Mouse (Mus musculus): Measurements from ENCODE around the gene Tnrc18. TPM values are rescaled to one million over a fixed set of nuclear protein-coding genes. Genes with fewer than 3 reads are reported as not detected.

The Tnrc18 gene
- polyA plus RNA-seq, 1 experiment: 13.2 TPM

DNA sequence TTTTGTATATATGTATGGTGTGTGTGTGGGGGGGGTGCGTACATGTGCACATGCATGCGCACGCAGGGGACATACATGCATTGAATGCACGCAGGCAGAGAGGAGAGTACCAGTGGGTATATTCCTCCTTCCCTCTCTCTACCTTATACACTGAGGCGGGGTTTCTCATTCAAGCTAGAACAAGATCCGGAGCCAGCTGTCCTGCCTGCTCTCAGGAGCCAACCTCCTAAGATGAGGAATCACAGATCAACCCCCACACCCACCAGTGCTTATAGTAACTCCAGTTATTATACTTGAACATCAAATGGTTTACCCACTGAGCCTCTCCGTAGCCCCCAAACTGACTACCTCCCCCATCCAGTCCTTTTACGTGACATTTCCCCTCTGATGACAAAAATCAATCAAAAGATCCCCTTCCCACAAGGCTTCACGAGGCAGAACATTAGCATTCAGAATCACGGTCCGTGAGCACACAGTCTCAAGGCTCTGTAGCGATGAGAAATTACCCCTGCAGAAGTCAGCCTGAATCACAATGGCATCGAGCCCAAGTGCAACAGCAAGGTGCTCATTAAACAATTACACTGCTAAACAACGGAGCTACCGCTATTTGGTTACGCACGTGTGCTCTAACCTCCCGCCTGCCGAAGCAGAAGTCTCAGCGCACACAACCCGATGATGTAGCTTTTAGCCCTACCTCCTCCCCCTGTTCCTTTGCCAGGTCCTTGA lies 55.2 kb downstream of the Tnrc18 start:
- Histone ChIP-seq H3K4me1 (ENCODE audit: control insufficient read depth, insufficient read depth, insufficient read length, low read length) (no peaks in the 10 kb centered on the region), H3K27ac (replicated peaks; ENCODE audit: low read depth, low read length) (no peak overlapping the region), H3K4me3 (ENCODE audit: insufficient read depth, low read depth, low read length) (no peak overlapping the region)

DNA sequence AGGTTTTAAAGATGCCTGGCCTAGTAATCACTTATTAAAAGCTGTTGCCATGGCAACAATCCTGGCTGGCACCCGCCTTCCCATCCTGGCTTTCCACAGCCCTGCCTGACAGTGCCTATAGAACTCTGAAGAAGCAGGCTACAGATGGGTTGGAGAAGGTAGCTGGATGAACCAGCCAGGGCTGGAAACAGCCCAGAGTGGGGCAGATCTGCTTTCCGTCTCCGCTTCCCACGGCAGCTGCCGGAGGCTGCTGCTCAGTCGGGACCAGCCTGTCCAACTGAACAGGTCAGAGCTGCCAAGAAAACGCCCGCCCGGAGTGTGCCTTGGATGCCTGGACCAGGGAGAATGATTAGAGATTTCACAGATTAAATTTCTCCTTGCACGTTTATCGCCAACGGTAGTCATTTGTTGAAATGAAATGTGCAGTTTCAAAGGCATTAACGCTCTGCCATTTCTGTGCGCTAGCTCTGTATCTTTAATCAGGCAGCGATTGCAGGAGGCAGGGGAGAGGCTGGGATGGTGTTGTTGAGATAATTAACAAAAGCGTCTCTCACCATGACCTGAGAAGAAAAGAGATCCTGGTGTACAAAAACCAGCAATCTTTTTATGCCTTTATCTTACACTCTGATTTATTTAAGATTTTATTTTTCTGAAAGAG lies 56.0 kb downstream of the Tnrc18 start:
- Histone ChIP-seq H3K27ac (replicated peaks; ENCODE audit: low read depth, low read length) (no peak overlapping the region), H3K4me3 (ENCODE audit: insufficient read depth, low read depth, low read length) (no peak overlapping the region), H3K4me1 (ENCODE audit: control insufficient read depth, insufficient read depth, insufficient read length, low read length) (no peaks in the 10 kb centered on the region)

DNA sequence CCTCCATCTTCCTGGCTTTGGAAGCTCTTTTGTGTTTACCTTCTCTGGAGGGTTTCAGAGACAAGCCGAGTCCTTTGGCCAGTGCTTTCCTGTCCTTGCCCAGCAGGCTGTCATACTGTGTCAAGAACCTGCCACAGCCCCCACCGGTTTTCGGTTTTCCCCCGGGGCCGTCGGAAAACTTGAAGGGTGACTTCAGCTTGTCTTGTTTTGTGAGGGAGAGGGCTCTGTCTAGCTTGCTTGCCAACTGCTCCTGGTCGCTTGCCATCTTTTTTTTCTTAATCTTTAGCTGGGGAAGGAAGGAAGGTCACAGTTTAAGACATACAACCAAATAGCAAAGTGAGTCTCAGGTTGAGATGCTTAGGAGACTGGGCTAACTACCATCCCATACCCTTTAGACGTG lies 57.7 kb downstream of the Tnrc18 start:
- Histone ChIP-seq H3K4me3 (ENCODE audit: insufficient read depth, low read depth, low read length) (no peak overlapping the region), H3K27ac (replicated peaks; ENCODE audit: low read depth, low read length) (no peak overlapping the region), H3K4me1 (ENCODE audit: control insufficient read depth, insufficient read depth, insufficient read length, low read length) (no peaks in the 10 kb centered on the region)

DNA sequence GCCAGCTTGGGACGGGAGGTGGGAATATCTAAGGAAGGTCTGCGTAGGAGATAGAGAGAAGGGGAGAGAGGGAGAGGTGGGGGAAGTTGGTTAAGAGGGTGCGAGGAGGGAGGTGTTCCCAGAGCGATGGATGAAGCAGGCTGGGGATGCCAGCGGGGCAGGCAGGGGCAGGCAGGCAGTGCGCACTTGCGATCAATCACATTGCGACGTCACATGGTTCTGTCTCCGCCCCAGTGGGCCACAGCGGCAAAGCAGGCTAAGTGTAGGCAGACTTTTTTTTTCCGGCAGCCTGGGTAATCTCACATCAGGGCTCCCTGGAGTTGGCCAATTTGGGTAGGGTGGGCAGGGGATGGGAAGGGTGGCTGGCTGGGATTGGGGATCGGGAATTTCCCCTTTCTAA lies 65.2 kb downstream of the Tnrc18 start:
- H3K27ac ChIP-seq (replicated peaks; ENCODE audit: low read depth, low read length): no peak overlapping the region
- no peaks in the 10 kb centered on the region for H3K4me1 ChIP-seq (ENCODE audit: control insufficient read depth, insufficient read depth, insufficient read length, low read length)
- no peak overlapping the region for H3K4me3 ChIP-seq (ENCODE audit: insufficient read depth, low read depth, low read length)

DNA sequence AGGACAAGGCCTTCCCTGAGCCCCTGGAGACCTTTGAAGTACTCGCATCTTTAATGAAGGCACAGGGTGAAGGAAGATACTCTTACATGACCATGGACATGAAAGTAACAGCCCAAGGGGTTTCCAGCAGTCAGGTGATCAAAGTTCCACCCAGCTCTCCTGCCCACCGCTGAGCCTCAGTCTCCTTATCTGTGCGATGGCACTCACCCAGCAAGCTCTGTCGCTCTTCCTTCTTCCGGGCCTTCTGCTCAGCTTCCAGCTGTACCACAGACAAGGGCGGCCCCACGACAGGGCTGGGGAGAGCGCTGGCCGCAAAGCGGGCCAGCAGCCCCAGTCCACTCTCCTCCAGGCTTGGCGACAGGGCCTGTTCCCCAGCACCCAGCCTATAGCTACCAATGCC lies 67.3 kb downstream of the Tnrc18 start:
- Histone ChIP-seq H3K4me1 (ENCODE audit: control insufficient read depth, insufficient read depth, insufficient read length, low read length) (no peaks in the 10 kb centered on the region), H3K4me3 (ENCODE audit: insufficient read depth, low read depth, low read length) (no peak overlapping the region), H3K27ac (replicated peaks; ENCODE audit: low read depth, low read length) (no peak overlapping the region)

DNA sequence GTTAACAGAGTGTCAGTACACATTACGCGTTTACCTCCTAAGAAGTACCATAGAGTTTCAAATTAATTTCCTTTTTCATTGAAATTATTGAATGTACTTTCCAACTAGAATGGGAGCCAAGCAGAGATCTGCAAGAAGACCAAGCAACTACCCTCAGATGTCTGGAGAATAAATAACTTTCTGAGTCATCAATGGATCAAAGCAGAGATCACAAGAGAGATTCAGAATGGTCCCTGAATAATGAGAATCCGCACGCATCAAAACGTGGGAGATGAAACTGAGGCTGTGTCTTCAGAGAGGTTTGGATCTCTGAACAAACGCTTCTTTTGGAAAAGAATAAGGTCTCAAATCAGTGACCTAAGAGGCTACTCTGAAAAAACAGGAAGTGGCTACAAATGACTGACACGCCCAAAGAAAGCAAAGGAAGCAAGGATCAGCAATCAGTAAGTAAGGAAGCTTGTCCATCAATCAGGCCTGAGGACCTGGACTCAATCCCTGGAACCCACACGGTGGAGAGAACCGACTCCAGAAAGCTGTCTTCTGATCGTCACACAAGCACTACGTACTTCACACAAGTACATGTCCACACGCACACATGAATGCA lies 70.3 kb downstream of the Tnrc18 start:
- Histone ChIP-seq H3K4me3 (ENCODE audit: insufficient read depth, low read depth, low read length) (no peak overlapping the region), H3K4me1 (ENCODE audit: control insufficient read depth, insufficient read depth, insufficient read length, low read length) (no peaks in the 10 kb centered on the region), H3K27ac (replicated peaks; ENCODE audit: low read depth, low read length) (0 out of 2 replicates have a peak overlapping the region, but pooled peaks have one; percentile 48)

DNA sequence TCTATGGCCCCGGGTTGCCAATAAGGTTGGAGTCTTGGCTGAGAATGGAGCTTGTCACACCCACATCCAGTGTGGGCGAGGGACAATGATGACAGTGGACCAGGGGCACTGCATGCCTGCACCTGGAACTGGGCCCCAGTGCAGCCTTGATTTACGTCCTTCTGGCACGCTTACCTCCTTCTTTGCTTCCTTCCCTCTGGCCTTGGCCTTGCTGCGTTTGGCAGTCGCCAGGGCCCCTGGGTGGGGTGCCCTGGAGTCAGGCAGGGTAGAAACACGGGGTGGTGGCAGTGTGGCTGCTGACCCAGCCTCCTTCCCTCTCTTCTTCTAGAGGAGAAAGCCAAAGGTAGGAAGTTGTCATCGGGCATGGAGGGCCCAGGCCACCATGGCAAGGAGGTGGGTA lies 77.5 kb downstream of the Tnrc18 start:
- Histone ChIP-seq H3K27ac (replicated peaks; ENCODE audit: low read depth, low read length) (no peak overlapping the region), H3K4me3 (ENCODE audit: insufficient read depth, low read depth, low read length) (no peak overlapping the region), H3K4me1 (ENCODE audit: control insufficient read depth, insufficient read depth, insufficient read length, low read length) (no peaks in the 10 kb centered on the region)

DNA sequence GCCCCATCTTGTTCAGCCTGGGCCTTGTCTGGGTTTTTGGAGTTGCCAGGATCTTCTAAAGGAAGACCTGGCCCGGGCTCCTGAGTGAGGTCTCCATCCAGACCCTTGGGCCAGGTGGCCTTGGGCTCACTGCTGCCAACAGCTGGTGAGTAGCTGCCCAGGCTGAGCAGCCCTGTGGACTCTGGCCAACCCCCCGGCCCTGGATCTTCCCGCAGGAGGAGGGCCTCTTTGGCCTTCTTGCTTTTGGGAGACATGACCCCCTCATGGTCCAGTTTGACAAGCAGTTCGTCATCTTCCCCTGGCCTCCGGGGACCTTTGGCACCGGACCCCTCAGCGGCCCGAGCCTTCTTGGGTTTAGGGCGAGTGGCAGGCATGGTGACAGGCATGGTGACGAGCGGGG lies 85.5 kb downstream of the Tnrc18 start:
- no peak overlapping the region for H3K27ac ChIP-seq (replicated peaks; ENCODE audit: low read depth, low read length)
- H3K4me1 ChIP-seq (ENCODE audit: control insufficient read depth, insufficient read depth, insufficient read length, low read length): no peaks in the 10 kb centered on the region
- H3K4me3 ChIP-seq (ENCODE audit: insufficient read depth, low read depth, low read length): no peak overlapping the region

DNA sequence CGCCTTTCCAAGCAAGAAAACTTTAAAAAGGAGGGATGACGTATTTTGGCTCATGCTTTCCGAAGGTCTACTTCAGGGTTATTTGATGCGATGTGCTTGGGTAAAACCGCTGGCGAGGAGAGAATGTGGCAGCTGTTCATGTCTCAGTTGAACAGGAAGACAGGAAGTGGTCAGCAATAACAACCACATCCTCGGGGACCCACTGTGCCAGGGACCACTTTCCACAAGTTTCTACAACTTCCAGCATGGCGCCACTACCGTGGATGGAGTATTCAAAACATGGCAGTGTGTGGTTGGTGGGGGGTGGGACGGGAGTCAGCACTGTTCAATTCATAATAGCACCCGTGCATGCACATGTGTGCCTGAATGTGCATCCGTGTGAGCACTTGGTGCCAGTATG lies 87.2 kb downstream of the Tnrc18 start:
- Histone ChIP-seq H3K27ac (replicated peaks; ENCODE audit: low read depth, low read length) (no peak overlapping the region), H3K4me3 (ENCODE audit: insufficient read depth, low read depth, low read length) (no peak overlapping the region), H3K4me1 (ENCODE audit: control insufficient read depth, insufficient read depth, insufficient read length, low read length) (no peaks in the 10 kb centered on the region)

DNA sequence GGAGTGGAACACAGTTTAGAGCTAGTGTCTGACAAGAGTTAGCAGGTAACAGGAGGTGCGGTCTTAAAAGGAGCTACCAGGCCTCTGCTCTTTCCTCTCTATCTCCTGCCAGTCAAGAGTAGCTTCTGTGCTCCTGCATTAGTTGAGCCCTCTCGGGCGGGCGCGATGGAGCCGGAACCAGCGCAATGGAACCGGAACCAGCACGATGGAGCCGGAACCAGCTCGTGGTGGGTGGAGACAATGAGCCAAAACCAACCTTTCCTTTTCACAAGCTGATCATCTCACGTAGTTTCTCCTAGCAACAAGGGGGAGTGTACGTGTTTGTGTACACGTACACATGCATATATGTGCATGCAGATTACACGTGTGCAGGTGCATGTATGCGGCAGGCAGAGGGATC lies 89.2 kb downstream of the Tnrc18 start:
- Histone ChIP-seq H3K27ac (replicated peaks; ENCODE audit: low read depth, low read length) (no peak overlapping the region), H3K4me1 (ENCODE audit: control insufficient read depth, insufficient read depth, insufficient read length, low read length) (no peaks in the 10 kb centered on the region), H3K4me3 (ENCODE audit: insufficient read depth, low read depth, low read length) (no peak overlapping the region)

DNA sequence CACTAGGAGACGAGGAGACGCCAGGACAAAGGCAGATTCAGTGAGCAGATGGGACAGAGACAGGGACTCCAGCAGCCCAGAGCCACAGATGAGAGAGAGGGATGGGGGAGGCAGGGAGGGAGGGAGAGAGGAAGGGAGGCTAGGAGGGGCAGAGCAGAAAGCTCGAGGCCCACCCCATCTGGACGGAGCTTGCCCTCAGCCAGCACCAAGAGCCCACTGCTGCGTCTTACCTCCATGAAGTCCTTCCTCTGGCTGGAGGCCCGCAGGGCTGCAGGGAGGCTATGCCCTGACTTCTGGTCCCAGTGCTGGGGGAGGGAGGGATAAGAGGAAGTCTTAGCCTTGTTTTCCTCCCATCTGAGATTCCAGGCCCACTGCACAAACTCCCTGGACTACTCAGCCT lies 90.7 kb downstream of the Tnrc18 start:
- Histone ChIP-seq H3K4me1 (ENCODE audit: control insufficient read depth, insufficient read depth, insufficient read length, low read length) (no peaks in the 10 kb centered on the region), H3K4me3 (ENCODE audit: insufficient read depth, low read depth, low read length) (no peak overlapping the region), H3K27ac (replicated peaks; ENCODE audit: low read depth, low read length) (no peak overlapping the region)

DNA sequence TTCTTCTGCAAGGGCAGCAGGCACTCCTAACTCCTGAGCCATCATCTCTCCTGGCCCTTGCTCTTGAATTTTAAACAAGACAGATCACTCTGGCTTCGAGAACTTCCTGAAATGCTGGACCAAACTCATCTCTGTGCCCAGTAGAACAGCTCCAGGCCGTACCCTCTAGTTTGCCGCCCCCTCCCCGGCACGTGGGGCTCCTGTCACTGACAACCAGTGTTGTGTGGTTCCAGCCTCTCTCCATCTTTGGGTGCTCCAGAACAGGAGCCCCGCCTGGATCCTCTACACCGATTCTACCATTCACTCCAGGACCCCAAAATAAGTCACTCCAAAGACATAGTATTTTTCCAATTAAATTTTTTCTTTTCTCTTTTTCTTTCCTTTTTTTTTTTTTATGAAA lies 93.2 kb downstream of the Tnrc18 start:
- H3K4me3 ChIP-seq (ENCODE audit: insufficient read depth, low read depth, low read length): no peak overlapping the region
- H3K27ac ChIP-seq (replicated peaks; ENCODE audit: low read depth, low read length): no peak overlapping the region
- no peaks in the 10 kb centered on the region for H3K4me1 ChIP-seq (ENCODE audit: control insufficient read depth, insufficient read depth, insufficient read length, low read length)

DNA sequence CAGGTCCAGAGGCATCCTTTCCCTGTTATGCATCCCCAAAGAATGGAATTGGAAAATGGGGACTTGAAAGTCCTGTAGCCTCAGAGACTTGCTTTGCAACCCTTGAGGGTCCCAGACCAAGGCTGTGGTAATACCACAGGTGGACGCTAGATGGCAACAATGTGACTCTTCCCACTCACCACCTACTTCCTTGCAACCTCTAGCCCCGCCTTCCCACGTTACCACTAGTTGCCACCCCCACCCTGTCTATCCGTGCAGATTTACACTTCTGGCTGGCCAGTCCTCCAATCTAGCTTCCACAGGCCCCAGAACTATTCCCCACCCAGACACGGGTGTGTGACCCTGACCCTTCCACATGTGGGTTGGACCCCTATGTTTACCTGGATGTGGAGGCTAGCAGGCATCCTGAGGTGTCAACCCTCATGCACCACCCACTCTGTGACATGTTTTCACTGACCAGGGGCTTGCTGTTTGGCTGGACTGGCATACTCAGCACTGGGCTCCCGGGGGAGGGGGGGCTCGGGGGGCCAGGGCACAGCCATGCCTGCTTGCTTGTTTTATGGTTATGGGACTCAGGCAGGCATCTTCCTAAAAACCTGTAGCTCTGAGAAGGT lies 93.8 kb downstream of the Tnrc18 start:
- no peaks in the 10 kb centered on the region for H3K4me1 ChIP-seq (ENCODE audit: control insufficient read depth, insufficient read depth, insufficient read length, low read length)
- no peak overlapping the region for H3K27ac ChIP-seq (replicated peaks; ENCODE audit: low read depth, low read length)
- no peak overlapping the region for H3K4me3 ChIP-seq (ENCODE audit: insufficient read depth, low read depth, low read length)

DNA sequence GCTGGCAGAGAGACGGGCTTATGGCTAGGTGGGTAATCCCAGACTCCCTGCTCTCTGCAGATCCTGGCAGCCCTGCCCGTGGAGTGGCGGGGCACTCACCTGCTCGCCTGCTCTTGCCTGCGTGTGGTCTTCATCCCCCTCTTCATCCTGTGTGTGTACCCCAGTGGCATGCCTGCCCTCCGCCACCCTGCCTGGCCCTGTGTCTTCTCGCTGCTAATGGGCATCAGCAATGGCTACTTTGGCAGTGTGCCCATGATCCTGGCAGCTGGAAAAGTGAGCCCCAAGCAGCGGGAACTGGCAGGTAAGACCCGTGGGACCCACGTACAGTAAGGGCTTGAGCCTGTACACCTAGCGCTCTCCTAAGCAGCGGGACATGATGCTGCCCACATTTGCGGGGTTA lies 97.6 kb downstream of the Tnrc18 start:
- H3K4me1 ChIP-seq (ENCODE audit: control insufficient read depth, insufficient read depth, insufficient read length, low read length): no peaks in the 10 kb centered on the region
- H3K27ac ChIP-seq (replicated peaks; ENCODE audit: low read depth, low read length): no peak overlapping the region
- H3K4me3 ChIP-seq (ENCODE audit: insufficient read depth, low read depth, low read length): no peak overlapping the region

DNA sequence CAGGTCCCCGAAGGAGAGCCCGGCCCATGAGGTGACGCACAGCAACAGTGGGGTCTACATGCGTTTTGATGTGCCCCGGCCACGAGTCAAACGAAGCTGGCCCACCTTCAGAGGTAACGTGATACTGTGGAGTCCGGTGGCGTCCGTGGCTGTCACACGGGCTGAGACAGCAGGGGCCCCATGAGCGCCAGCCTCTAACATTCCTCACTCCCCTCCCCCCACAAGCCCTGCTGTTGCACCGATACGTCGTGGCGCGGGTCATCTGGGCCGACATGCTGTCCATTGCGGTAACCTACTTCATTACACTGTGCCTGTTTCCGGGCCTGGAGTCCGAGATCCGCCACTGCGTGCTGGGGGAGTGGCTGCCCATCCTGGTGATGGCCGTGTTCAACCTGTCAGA lies 99.0 kb downstream of the Tnrc18 start:
- H3K27ac ChIP-seq (replicated peaks; ENCODE audit: low read depth, low read length): no peak overlapping the region
- no peaks in the 10 kb centered on the region for H3K4me1 ChIP-seq (ENCODE audit: control insufficient read depth, insufficient read depth, insufficient read length, low read length)
- H3K4me3 ChIP-seq (ENCODE audit: insufficient read depth, low read depth, low read length): no peak overlapping the region

Measured in brown adipose tissue, adult 24 weeks (tissue).